Mouse (Mus musculus): ENCODE measurements around the gene Camta2. TPM values are rescaled to one million over a fixed set of nuclear protein-coding genes. Genes with fewer than 3 reads are reported as not detected.

The Camta2 gene
- total and polyA plus RNA-seq, 2 experiments from 2014 or later = 24.5 to 26.7 TPM

- WGBS = 92% methylated on average over 3 of the region's 3 CpGs
- no peak overlapping the region for H3K4me2 ChIP-seq (ENCODE audit: low read depth, low read length)
- no peak for TF ChIP-seq CTCF (IDR thresholded peaks at IDR 0.05; ENCODE audit: low read depth)
- H3K36me3 ChIP-seq (ENCODE audit: insufficient read depth, low read length) = peaks cover 63% of the 10 kb centered on the region
- H3K4me1 ChIP-seq (ENCODE audit: insufficient read depth, low read length) = no peaks in the 10 kb centered on the region
- no peak for ATAC-seq
- no peak overlapping the region for H3K9ac ChIP-seq (replicated peaks; ENCODE audit: low read length)
- H3K9me3 ChIP-seq (ENCODE audit: low read length) = no peaks in the 10 kb centered on the region
- H3K4me3 ChIP-seq (ENCODE audit: low read length) = no peak overlapping the region
- no peak overlapping the region for H3K27ac ChIP-seq
- no peaks in the 10 kb centered on the region for H3K27me3 ChIP-seq (ENCODE audit: insufficient read depth, low read length)
- no peak for DNase-seq (ENCODE audit: low spot score)
Measured at GRCm38 (mm10) chr11:70721072-70721471, 33.2 kb upstream of the Camta2 start.

- Histone ChIP-seq H3K4me3 (ENCODE audit: low read length) (no peak overlapping the region), H3K4me2 (ENCODE audit: low read depth, low read length) (no peak overlapping the region), H3K4me1 (ENCODE audit: insufficient read depth, low read length) (no peaks in the 10 kb centered on the region), H3K36me3 (ENCODE audit: insufficient read depth, low read length) (peaks cover 58% of the 10 kb centered on the region), H3K27me3 (ENCODE audit: insufficient read depth, low read length) (no peaks in the 10 kb centered on the region), H3K9ac (replicated peaks; ENCODE audit: low read length) (no peak overlapping the region), H3K9me3 (ENCODE audit: low read length) (no peaks in the 10 kb centered on the region), H3K27ac (no peak overlapping the region)
- 92% methylated on average over 3 of the region's 3 CpGs for WGBS
- no peak for TF ChIP-seq CTCF (IDR thresholded peaks at IDR 0.05; ENCODE audit: low read depth)
- no peak for DNase-seq (ENCODE audit: low spot score)
- ATAC-seq = no peak
Measured at GRCm38 (mm10) chr11:70720567-70720966, 32.7 kb upstream of the Camta2 start.

- no peak overlapping the region for H3K9ac ChIP-seq (replicated peaks; ENCODE audit: low read length)
- ATAC-seq (no peak), DNase-seq (ENCODE audit: low spot score) (no peak)
- H3K9me3 ChIP-seq (ENCODE audit: low read length) = no peaks in the 10 kb centered on the region
- peaks cover 38% of the 10 kb centered on the region for H3K36me3 ChIP-seq (ENCODE audit: insufficient read depth, low read length)
- H3K4me3 ChIP-seq (ENCODE audit: low read length) = no peak overlapping the region
- no peaks in the 10 kb centered on the region for H3K4me1 ChIP-seq (ENCODE audit: insufficient read depth, low read length)
- 79% methylated on average over 5 of the region's 5 CpGs for WGBS
- H3K4me2 ChIP-seq (ENCODE audit: low read depth, low read length) = no peak overlapping the region
- H3K27me3 ChIP-seq (ENCODE audit: insufficient read depth, low read length) = no peaks in the 10 kb centered on the region
- TF ChIP-seq CTCF (IDR thresholded peaks at IDR 0.05; ENCODE audit: low read depth) = no peak
- H3K27ac ChIP-seq = no peak overlapping the region
Measured at GRCm38 (mm10) chr11:70718481-70718880, 30.6 kb upstream of the Camta2 start.

GRCm38 (mm10) chr11:70715832-70716231 is 27.9 kb upstream of the Camta2 start:
- Histone ChIP-seq H3K9ac (replicated peaks; ENCODE audit: low read length) (no peak overlapping the region), H3K4me1 (ENCODE audit: insufficient read depth, low read length) (no peaks in the 10 kb centered on the region), H3K36me3 (ENCODE audit: insufficient read depth, low read length) (peaks cover 29% of the 10 kb centered on the region), H3K9me3 (ENCODE audit: low read length) (no peaks in the 10 kb centered on the region), H3K4me2 (ENCODE audit: low read depth, low read length) (no peak overlapping the region), H3K27me3 (ENCODE audit: insufficient read depth, low read length) (no peaks in the 10 kb centered on the region), H3K4me3 (ENCODE audit: low read length) (no peak overlapping the region), H3K27ac (no peak overlapping the region)
- ATAC-seq = no peak
- TF ChIP-seq CTCF (IDR thresholded peaks at IDR 0.05; ENCODE audit: low read depth) = no peak
- WGBS = 85% methylated on average over 6 of the region's 6 CpGs
- DNase-seq (ENCODE audit: low spot score) = no peak

GRCm38 (mm10) chr11:70713222-70713621 is 25.3 kb upstream of the Camta2 start:
- no peak overlapping the region for H3K4me3 ChIP-seq (ENCODE audit: low read length)

GRCm38 (mm10) chr11:70711026-70711425 is 23.1 kb upstream of the Camta2 start:
- Histone ChIP-seq H3K36me3 (ENCODE audit: insufficient read depth, low read length) (peaks cover 26% of the 10 kb centered on the region), H3K9ac (replicated peaks; ENCODE audit: low read length) (no peak overlapping the region), H3K4me2 (ENCODE audit: low read depth, low read length) (no peak overlapping the region), H3K4me3 (ENCODE audit: low read length) (no peak overlapping the region), H3K27ac (no peak overlapping the region), H3K4me1 (ENCODE audit: insufficient read depth, low read length) (no peaks in the 10 kb centered on the region), H3K27me3 (ENCODE audit: insufficient read depth, low read length) (no peaks in the 10 kb centered on the region), H3K9me3 (ENCODE audit: low read length) (no peaks in the 10 kb centered on the region)
- TF ChIP-seq CTCF (IDR thresholded peaks at IDR 0.05; ENCODE audit: low read depth) = no peak
- no peak for DNase-seq (ENCODE audit: low spot score)
- WGBS = 95% methylated on average over 10 of the region's 10 CpGs
- no peak for ATAC-seq

More at GRCm38 (mm10) chr11:70713222-70713621, 25.3 kb upstream of the Camta2 start:
- no peak for ATAC-seq
- no peak for TF ChIP-seq CTCF (IDR thresholded peaks at IDR 0.05; ENCODE audit: low read depth)
- Histone ChIP-seq H3K9me3 (ENCODE audit: low read length) (no peaks in the 10 kb centered on the region), H3K9ac (replicated peaks; ENCODE audit: low read length) (no peak overlapping the region), H3K4me1 (ENCODE audit: insufficient read depth, low read length) (no peaks in the 10 kb centered on the region), H3K4me2 (ENCODE audit: low read depth, low read length) (no peak overlapping the region), H3K27ac (no peak overlapping the region), H3K27me3 (ENCODE audit: insufficient read depth, low read length) (no peaks in the 10 kb centered on the region), H3K36me3 (ENCODE audit: insufficient read depth, low read length) (peaks cover 23% of the 10 kb centered on the region)
- WGBS = 86% methylated on average over 6 of the region's 6 CpGs
- no peak for DNase-seq (ENCODE audit: low spot score)

GRCm38 (mm10) chr11:70706127-70706526 is 18.2 kb upstream of the Camta2 start:
- H3K4me1 ChIP-seq (ENCODE audit: insufficient read depth, low read length) = peaks cover 10% of the 10 kb centered on the region
- H3K36me3 ChIP-seq (ENCODE audit: insufficient read depth, low read length) = peaks cover 42% of the 10 kb centered on the region
- ATAC-seq (no peak), DNase-seq (ENCODE audit: low spot score) (no peak)
- no peak overlapping the region for H3K4me3 ChIP-seq (ENCODE audit: low read length)
- no peak overlapping the region for H3K4me2 ChIP-seq (ENCODE audit: low read depth, low read length)
- H3K9me3 ChIP-seq (ENCODE audit: low read length) = no peaks in the 10 kb centered on the region
- 92% methylated on average over 3 of the region's 3 CpGs for WGBS
- H3K27ac ChIP-seq = no peak overlapping the region
- TF ChIP-seq CTCF (IDR thresholded peaks at IDR 0.05; ENCODE audit: low read depth) = no peak
- H3K27me3 ChIP-seq (ENCODE audit: insufficient read depth, low read length) = no peaks in the 10 kb centered on the region
- H3K9ac ChIP-seq (replicated peaks; ENCODE audit: low read length) = no peak overlapping the region
